Mouse (Mus musculus): ENCODE measurements at regions not wholly inside any gene's neighbourhood (a gene's known extent, or its start where the extent isn't known, plus 50 kb on each side); places are given as distances from the start of the nearest gene placed in this dataset.

- no peak for TF ChIP-seq CTCF (IDR thresholded peaks at IDR 0.05; ENCODE audit: borderline replicate concordance, insufficient read depth, low read depth, low read length)
- TF ChIP-seq POLR2A (IDR thresholded peaks at IDR 0.05; ENCODE audit: borderline replicate concordance, insufficient read depth, low read length), result no peak
Measured at GRCm38 (mm10) chr1:193623571-193623970, 253.5 kb upstream of the Camk1g start.
